Mouse (Mus musculus): ENCODE measurements around the gene Il1r2. TPM values are rescaled to one million over a fixed set of nuclear protein-coding genes. Genes with fewer than 3 reads are reported as not detected.

Il1r2 gene
- polyA plus RNA-seq, 1 experiment from 2014 or later, result 0.80 TPM

DNA sequence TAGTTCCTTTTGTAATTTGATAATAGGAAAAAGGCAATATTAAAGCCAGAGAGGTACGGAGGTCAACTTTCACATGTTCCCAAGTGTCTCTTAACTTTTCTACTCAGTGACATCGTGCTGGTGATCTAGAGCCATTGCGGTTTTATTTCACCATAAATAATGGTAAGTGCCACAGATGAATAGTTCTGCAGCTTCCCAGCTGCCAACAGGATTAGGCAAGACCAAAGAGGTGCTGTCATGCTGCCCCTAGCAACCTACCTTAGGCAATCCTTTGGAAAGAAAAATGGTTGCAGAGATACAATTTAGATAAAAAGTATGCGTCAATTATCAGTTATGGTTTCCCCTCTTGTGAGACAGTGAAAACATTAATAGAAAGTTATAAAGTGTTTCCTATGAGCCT, 54.6 kb downstream of the Il1r2 start:
- ATAC-seq (ENCODE audit: insufficient read depth) (no peak), DNase-seq (no peak)
- TF ChIP-seq CTCF (IDR thresholded peaks at IDR 0.05; ENCODE audit: low read depth), result no peak
- Histone ChIP-seq H3K9me3 (ENCODE audit: low read depth, low read length) (no peaks in the 10 kb centered on the region), H3K27me3 (ENCODE audit: insufficient read depth, low read length) (no peaks in the 10 kb centered on the region), H3K4me1 (ENCODE audit: insufficient read depth) (no peaks in the 10 kb centered on the region), H3K9ac (no peak overlapping the region), H3K27ac (ENCODE audit: low read depth) (no peak overlapping the region), H3K36me3 (ENCODE audit: insufficient read depth) (no peaks in the 10 kb centered on the region), H3K4me2 (no peak overlapping the region), H3K4me3 (ENCODE audit: low read depth, low read length) (no peak overlapping the region)
- 71% methylated on average over 4 of the region's 4 CpGs for WGBS

DNA sequence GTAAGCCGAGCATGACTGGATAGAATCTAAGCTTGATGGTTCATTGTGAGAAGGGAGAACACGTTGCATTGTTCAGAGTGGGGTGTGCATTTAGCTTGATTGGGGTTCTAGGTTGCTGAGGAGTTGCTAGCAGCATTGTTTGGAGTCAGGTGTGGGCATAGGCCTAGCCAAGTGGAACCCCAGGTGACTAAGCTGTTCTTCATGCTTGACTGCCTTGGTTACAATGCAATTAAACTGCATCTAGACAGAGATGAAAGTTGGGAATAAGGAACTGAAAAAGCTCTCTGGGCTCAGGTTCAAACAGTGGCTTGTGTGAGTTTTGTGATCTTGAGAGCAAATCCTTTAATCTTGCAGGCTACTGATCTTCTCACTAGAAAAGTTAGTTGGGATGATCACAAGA, 55.4 kb downstream of the Il1r2 start:
- 57% methylated on average over 2 of the region's 2 CpGs for WGBS
- H3K27ac ChIP-seq (ENCODE audit: low read depth), result no peak overlapping the region
- no peak for ATAC-seq (ENCODE audit: insufficient read depth)

DNA sequence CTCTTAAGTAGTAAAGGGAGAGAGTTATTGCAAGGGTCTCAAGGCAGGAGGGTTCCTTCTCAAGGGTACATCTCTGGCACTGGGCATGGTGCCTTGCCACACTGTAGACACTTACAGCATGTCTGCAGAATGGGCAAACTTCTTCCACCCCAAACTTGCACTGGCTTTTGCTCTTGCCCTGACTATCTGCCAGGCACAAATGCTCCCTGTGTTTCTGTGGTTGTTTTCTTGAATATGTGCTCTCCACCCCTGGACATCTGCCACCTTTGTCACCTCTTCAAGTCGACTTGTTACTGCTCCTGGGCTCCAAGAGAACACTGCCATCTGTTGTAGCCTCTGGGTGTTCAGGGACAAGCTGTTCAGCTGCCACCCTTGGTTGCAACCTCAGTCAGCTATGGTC, 57.8 kb downstream of the Il1r2 start:
- H3K36me3 ChIP-seq (ENCODE audit: insufficient read depth), result no peaks in the 10 kb centered on the region
- 28% methylated on average over 1 of the region's 1 CpGs for whole genome bisulfite sequencing
- H3K27me3 ChIP-seq (ENCODE audit: insufficient read depth, low read length), result no peaks in the 10 kb centered on the region
- H3K4me2 ChIP-seq, result no peak overlapping the region
- no peak for TF ChIP-seq CTCF (IDR thresholded peaks at IDR 0.05; ENCODE audit: low read depth)
- no peaks in the 10 kb centered on the region for H3K4me1 ChIP-seq (ENCODE audit: insufficient read depth)
- DNase-seq (no peak), ATAC-seq (ENCODE audit: insufficient read depth) (no peak)
- no peak overlapping the region for H3K27ac ChIP-seq (ENCODE audit: low read depth)
- H3K9me3 ChIP-seq (ENCODE audit: low read depth, low read length), result no peaks in the 10 kb centered on the region
- H3K4me3 ChIP-seq (ENCODE audit: low read depth, low read length), result no peak overlapping the region
- H3K9ac ChIP-seq, result no peak overlapping the region

More for the DNA sequence above, 55.4 kb downstream of the Il1r2 start:
- H3K36me3 ChIP-seq (ENCODE audit: insufficient read depth), result no peaks in the 10 kb centered on the region
- no peaks in the 10 kb centered on the region for H3K4me1 ChIP-seq (ENCODE audit: insufficient read depth)
- no peaks in the 10 kb centered on the region for H3K9me3 ChIP-seq (ENCODE audit: low read depth, low read length)
- no peaks in the 10 kb centered on the region for H3K27me3 ChIP-seq (ENCODE audit: insufficient read depth, low read length)
- no peak overlapping the region for H3K4me2 ChIP-seq
- no peak for TF ChIP-seq CTCF (IDR thresholded peaks at IDR 0.05; ENCODE audit: low read depth)
- no peak for DNase-seq
- no peak overlapping the region for H3K4me3 ChIP-seq (ENCODE audit: low read depth, low read length)
- H3K9ac ChIP-seq, result no peak overlapping the region

DNA sequence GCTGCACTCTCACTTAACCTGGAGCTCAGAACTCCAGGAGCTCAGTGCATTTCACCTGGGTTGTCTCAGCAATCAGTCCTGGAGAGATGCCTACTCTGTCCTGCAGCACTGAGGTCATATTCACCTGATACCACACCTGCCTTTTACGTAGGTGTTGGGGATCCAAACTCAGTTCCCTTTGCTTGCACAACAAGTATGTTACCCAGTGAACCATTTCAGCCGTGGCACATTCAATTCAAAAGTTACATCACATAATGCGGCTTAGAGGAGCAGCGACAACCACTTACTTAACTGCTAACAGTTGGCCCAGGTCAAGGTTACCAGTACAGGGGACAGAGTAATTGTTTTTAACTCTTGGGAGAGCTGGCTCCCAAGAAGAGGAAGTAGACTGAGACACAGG, 58.8 kb downstream of the Il1r2 start:
- Histone ChIP-seq H3K4me3 (ENCODE audit: low read depth, low read length) (no peak overlapping the region), H3K4me2 (no peak overlapping the region), H3K27me3 (ENCODE audit: insufficient read depth, low read length) (no peaks in the 10 kb centered on the region), H3K4me1 (ENCODE audit: insufficient read depth) (no peaks in the 10 kb centered on the region), H3K36me3 (ENCODE audit: insufficient read depth) (no peaks in the 10 kb centered on the region), H3K27ac (ENCODE audit: low read depth) (no peak overlapping the region), H3K9me3 (ENCODE audit: low read depth, low read length) (no peaks in the 10 kb centered on the region), H3K9ac (no peak overlapping the region)
- no peak for DNase-seq
- WGBS, result 84% methylated on average over 4 of the region's 4 CpGs
- ATAC-seq (ENCODE audit: insufficient read depth), result no peak
- TF ChIP-seq CTCF (IDR thresholded peaks at IDR 0.05; ENCODE audit: low read depth), result no peak

DNA sequence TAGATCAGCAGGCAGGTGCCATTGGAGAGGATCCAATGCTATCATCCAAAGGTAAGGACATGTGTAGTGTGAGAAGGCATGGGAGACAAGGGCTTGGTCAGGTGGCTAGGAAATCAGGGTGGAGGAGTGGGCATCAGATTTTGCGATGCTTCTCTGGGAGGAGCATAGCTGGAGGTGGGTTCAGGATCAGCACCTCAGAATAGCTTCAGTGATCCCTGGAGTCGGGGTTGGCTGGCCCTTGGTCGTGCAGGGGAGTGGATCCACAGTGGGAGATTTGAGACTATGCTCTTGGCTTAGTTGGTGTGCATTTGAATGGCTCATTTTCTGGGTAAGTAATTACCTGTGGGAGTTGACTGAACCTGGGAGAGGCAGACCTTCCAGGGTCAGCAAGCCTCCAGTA, 59.7 kb downstream of the Il1r2 start:
- WGBS, result 73% methylated on average over 3 of the region's 3 CpGs
- no peaks in the 10 kb centered on the region for H3K4me1 ChIP-seq (ENCODE audit: insufficient read depth)
- no peak overlapping the region for H3K9ac ChIP-seq
- H3K36me3 ChIP-seq (ENCODE audit: insufficient read depth), result no peaks in the 10 kb centered on the region
- no peak overlapping the region for H3K27ac ChIP-seq (ENCODE audit: low read depth)
- DNase-seq (no peak), ATAC-seq (ENCODE audit: insufficient read depth) (no peak)
- H3K4me2 ChIP-seq, result no peak overlapping the region
- no peak overlapping the region for H3K4me3 ChIP-seq (ENCODE audit: low read depth, low read length)
- TF ChIP-seq CTCF (IDR thresholded peaks at IDR 0.05; ENCODE audit: low read depth), result no peak
- H3K27me3 ChIP-seq (ENCODE audit: insufficient read depth, low read length), result no peaks in the 10 kb centered on the region
- H3K9me3 ChIP-seq (ENCODE audit: low read depth, low read length), result no peaks in the 10 kb centered on the region

DNA sequence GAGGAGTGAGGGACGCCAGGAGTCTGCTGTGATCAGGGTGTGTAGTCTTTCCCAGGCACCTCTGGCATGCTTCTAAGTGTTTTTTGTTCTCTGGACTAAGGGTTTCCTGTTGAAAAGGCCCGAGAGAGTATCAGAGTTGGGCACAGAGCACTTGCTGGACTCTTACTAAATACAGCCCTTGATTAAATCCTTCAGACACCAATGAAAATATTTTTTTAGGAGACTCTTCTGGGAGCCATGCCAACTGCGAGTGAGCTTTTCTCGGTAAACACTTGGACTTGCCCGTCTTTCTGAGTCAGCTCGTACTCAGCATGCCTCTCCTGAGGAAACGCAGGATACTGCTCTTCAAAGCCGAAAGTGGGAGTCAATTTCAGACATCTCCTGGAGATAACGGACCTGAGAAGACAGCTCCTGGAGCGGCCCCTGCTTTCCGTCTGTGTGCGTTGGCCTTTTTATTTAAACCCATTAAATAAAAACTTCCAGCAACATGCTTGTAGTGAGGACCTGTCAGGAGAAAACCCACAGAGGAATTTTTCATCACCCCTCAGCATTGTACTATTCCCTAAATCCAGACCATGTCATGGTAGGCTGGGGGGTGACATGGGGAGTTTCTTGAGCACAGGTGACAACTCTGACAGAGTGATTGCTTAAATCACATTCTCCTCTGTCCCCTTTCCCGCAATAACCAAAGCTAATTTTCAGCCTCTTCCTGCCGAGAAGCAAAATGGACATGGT, 66.1 kb downstream of the Il1r2 start:
- peak overlapping the region; percentile 28; the same call in 1 of the 2 replicates for H3K4me2 ChIP-seq
- 30% methylated on average over 14 of the region's 14 CpGs for WGBS
- peaks cover 9% of the 10 kb centered on the region; the same call in 1 of the 2 replicates for H3K4me1 ChIP-seq (ENCODE audit: insufficient read depth)
- DNase-seq (peak; percentile 94), ATAC-seq (ENCODE audit: insufficient read depth) (peak; percentile 90)
- no peak overlapping the region for H3K4me3 ChIP-seq (ENCODE audit: low read depth, low read length)
- H3K9ac ChIP-seq, result no peak overlapping the region
- no peaks in the 10 kb centered on the region for H3K27me3 ChIP-seq (ENCODE audit: insufficient read depth, low read length)
- H3K9me3 ChIP-seq (ENCODE audit: low read depth, low read length), result no peaks in the 10 kb centered on the region
- H3K36me3 ChIP-seq (ENCODE audit: insufficient read depth), result no peaks in the 10 kb centered on the region
- peak overlapping the region; percentile 48 for H3K27ac ChIP-seq (ENCODE audit: low read depth)
- no peak for TF ChIP-seq CTCF (IDR thresholded peaks at IDR 0.05; ENCODE audit: low read depth)

DNA sequence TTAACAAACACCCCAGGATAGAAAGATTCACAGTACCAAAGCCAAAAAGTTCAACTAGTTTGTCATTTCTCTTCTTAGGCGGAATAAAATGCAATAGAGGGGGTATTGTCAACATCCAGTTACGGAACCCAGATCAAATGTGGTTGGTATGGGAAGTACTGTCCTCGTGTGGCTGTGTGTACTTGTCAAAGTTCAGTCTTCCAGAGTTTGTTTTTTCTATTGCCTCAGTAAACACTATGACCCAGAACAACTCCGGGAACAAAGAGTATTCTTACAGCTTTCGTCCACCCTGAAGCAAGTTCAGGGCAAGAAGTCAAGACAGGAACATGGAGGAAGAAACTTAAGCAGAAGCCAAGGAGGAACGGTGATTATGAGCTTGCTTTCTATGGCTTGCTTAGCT, 82.2 kb downstream of the Il1r2 start:
- DNase-seq (no peak), ATAC-seq (ENCODE audit: insufficient read depth) (no peak)
- TF ChIP-seq CTCF (IDR thresholded peaks at IDR 0.05; ENCODE audit: low read depth), result no peak
- Histone ChIP-seq H3K27me3 (ENCODE audit: insufficient read depth, low read length) (no peaks in the 10 kb centered on the region), H3K27ac (ENCODE audit: low read depth) (no peak overlapping the region), H3K4me3 (ENCODE audit: low read depth, low read length) (no peak overlapping the region), H3K36me3 (ENCODE audit: insufficient read depth) (no peaks in the 10 kb centered on the region), H3K9me3 (ENCODE audit: low read depth, low read length) (no peaks in the 10 kb centered on the region), H3K4me2 (no peak overlapping the region), H3K4me1 (ENCODE audit: insufficient read depth) (no peaks in the 10 kb centered on the region), H3K9ac (no peak overlapping the region)
- 76% methylated on average over 6 of the region's 6 CpGs for WGBS

All from lung, embryonic 14.5 days (tissue).